Mouse (Mus musculus): ENCODE results near the gene Slc22a20. TPM values are rescaled to one million over a fixed set of nuclear protein-coding genes. Genes with fewer than 3 reads are reported as not detected.

Slc22a20 gene
- total RNA-seq, 2 experiments from 2014 or later: not detected

- TF ChIP-seq CTCF (IDR thresholded peaks at IDR 0.05): no peak
- Histone ChIP-seq H3K27ac (peak overlapping the region; percentile 85), H3K4me3 (peak overlapping the region; percentile 60)
- DNase-seq: no peak
- intact Hi-C loops (cut with DNase I): loop anchor here (1.0 to 2.0 kb wide), 2 partner anchors 13 to 32 kb away; partner anchors contain the start of gene Cdc42ep2
These were observed 30.0 kb downstream of the Slc22a20 start for GRCm38 (mm10) chr19:5955704-5956670.

DNA sequence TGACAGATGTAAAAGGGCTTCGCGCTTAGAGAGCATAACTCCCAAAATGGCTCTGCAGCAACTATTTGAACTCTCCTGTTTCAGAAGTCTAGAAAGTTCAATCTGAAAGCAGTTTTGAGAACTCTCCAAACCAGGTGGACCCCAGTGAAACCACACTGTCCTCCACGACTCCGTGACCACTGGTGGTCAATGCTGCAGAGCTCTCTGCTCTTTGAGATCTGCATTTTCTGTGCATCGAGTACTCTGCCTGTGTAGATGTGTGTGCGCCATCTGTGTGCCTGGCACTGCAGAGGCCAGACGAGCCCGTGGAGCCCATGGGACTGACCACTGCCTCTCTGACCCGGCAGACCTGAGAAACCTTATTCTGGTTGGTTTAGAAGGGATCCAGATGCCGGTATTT, 31.0 kb downstream of the Slc22a20 start:
- TF ChIP-seq CTCF (IDR thresholded peaks at IDR 0.05): no peak
- no peak for DNase-seq
- intact Hi-C loops (cut with DNase I): no loop called here
- Histone ChIP-seq H3K27ac (peak overlapping the region; percentile 85), H3K4me3 (peak overlapping the region; percentile 60)

GRCm38 (mm10) chr19:5954031-5954710, 31.8 kb downstream of the Slc22a20 start:
- Histone ChIP-seq H3K27ac (peak overlapping the region; percentile 85), H3K4me3 (no peak overlapping the region)
- TF ChIP-seq CTCF (IDR thresholded peaks at IDR 0.05): no peak
- no peak for DNase-seq
- intact Hi-C loops (cut with DNase I): no loop called here

- peak overlapping the region; percentile 52 for H3K4me3 ChIP-seq
- TF ChIP-seq CTCF (IDR thresholded peaks at IDR 0.05): no peak
- peak overlapping the region; percentile 85 for H3K27ac ChIP-seq
- intact Hi-C loops (cut with DNase I): no loop called here
- no peak for DNase-seq
These were observed 32.7 kb downstream of the Slc22a20 start for GRCm38 (mm10) chr19:5953201-5953770.

- H3K4me3 ChIP-seq: peak overlapping the region; percentile 63
- intact Hi-C loops (cut with DNase I): no loop called here
- peak overlapping the region; percentile 85 for H3K27ac ChIP-seq
- TF ChIP-seq CTCF (IDR thresholded peaks at IDR 0.05): no peak
- no peak for DNase-seq
These were observed 33.8 kb downstream of the Slc22a20 start for GRCm38 (mm10) chr19:5952071-5952691.

DNA sequence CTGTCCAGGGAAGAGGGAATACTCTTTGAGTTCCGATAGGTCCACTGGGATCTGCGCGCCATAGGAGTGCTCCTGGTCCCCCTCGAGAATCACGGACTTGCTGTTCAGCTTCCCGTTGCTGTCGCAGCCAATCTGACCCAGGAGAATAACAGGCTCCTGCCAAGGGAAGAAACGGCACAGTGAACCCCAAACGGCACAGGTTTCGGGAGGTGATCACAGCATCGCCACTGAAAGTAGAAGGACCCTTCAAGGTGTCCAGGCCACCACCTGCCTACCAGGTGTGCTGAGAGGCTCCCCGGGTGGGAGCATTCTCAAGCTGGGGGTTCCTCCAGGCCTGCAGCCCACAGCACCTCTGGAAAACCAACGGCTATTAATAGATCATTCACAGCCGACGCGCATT, 34.3 kb downstream of the Slc22a20 start:
- Histone ChIP-seq H3K27ac (peak overlapping the region; percentile 85), H3K4me3 (peak overlapping the region; percentile 63)
- intact Hi-C loops (cut with DNase I): no loop called here
- no peak for DNase-seq
- TF ChIP-seq CTCF (IDR thresholded peaks at IDR 0.05): no peak

- intact Hi-C loops (cut with DNase I): no loop called here
- H3K27ac ChIP-seq: peak overlapping the region; percentile 35; the same call in 1 of the 2 replicates
- peak overlapping the region; percentile 63 for H3K4me3 ChIP-seq
- TF ChIP-seq CTCF (IDR thresholded peaks at IDR 0.05): no peak
- no peak for DNase-seq
These were observed 35.7 kb downstream of the Slc22a20 start for GRCm38 (mm10) chr19:5950218-5950617.

DNA sequence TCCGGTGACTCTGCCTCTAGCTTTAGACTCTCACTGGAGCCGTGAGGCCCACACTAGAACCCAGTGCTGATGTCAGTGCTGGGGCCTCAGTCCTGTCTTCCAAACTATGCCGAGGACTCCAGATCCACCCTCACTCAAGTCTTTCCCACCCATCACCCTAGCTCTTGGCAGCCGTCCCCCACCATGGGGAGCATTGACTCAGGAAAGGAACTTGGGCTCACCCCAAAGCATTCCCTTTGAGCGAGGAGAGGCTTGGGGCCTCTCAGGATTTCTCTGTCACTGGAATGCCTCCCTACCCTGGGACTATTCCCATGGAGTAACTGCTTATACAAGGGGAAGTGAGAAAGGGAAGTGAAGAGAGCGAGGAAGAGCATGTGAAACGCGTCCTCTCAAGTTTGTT, 40.1 kb downstream of the Slc22a20 start:
- Histone ChIP-seq H3K27ac (peak overlapping the region; percentile 91), H3K4me3 (no peak overlapping the region)
- intact Hi-C loops (cut with DNase I): no loop called here
- DNase-seq: peak; percentile 76
- TF ChIP-seq CTCF (IDR thresholded peaks at IDR 0.05): no peak

GRCm38 (mm10) chr19:5945027-5945426, 40.9 kb downstream of the Slc22a20 start:
- intact Hi-C loops (cut with DNase I): no loop called here
- H3K27ac ChIP-seq: peak overlapping the region; percentile 91
- no peak for TF ChIP-seq CTCF (IDR thresholded peaks at IDR 0.05)
- no peak for DNase-seq
- no peak overlapping the region for H3K4me3 ChIP-seq

DNA sequence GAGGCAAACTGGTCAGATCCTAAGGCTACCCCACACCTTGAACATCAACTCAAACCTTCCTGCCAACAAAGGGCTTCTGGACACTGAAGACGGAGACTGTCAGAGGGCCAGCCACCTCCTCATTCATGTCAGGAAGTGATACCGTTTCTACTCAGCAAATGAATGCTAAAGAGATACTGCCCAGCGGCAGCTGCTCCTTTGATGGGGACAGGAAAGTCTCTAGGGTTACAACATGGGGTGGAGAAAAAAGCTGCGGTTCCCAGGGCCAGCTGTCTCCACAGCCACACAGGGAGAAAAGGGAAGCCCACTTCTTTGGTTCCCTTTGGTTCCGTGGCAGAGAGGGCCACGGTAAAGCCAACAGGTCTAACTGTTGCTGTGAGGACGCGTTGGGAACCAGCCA, 41.8 kb downstream of the Slc22a20 start:
- peak overlapping the region; percentile 91 for H3K27ac ChIP-seq
- TF ChIP-seq CTCF (IDR thresholded peaks at IDR 0.05): no peak
- H3K4me3 ChIP-seq: no peak overlapping the region
- peak; percentile 38 for DNase-seq
- intact Hi-C loops (cut with DNase I): no loop called here

DNA sequence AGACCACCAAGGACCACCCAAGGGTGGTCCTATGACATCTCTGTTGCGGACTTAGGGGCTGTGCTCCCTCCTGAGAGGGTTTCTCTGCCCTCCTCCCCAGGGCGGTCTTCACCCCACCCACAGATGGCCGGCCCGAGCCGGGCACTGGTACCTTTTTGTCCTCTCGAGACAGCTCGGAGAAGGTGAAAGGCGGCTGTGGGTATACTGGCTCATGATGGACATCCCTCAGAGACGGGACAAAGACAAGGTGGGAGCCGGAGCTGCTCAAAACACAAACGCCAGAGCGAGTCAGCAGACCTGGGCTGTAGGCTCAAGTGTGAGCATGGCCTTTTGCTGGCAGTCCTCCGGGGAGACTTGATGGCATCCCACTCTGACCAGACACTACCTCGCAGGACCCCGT, 42.5 kb downstream of the Slc22a20 start:
- Histone ChIP-seq H3K27ac (peak overlapping the region; percentile 91), H3K4me3 (no peak overlapping the region)
- TF ChIP-seq CTCF (IDR thresholded peaks at IDR 0.05): no peak
- intact Hi-C loops (cut with DNase I): loop anchor here (2.0 kb wide), 1 partner anchor 13 kb away; no protein-coding TSS in a partner anchor
- DNase-seq: peak; percentile 38

GRCm38 (mm10) chr19:5942581-5942980, 43.4 kb downstream of the Slc22a20 start:
- intact Hi-C loops (cut with DNase I): loop anchor here (2.0 kb wide), 1 partner anchor 14 kb away; no protein-coding TSS in a partner anchor
- TF ChIP-seq CTCF (IDR thresholded peaks at IDR 0.05): no peak
- DNase-seq: peak; percentile 78
- Histone ChIP-seq H3K4me3 (peak overlapping the region; percentile 15; the same call in 1 of the 2 replicates), H3K27ac (peak overlapping the region; percentile 91)
